Mouse (Mus musculus) MEL (cell line): ENCODE results near the gene Cdkl3. TPM values are rescaled to one million over a fixed set of nuclear protein-coding genes. Genes with fewer than 3 reads are reported as not detected.

ENCODE experiments used
- DNase-seq: peaks from one replicate; pipeline ENCODE4 v3.0.0; 2011; ENCODE audit warnings: low read depth, low spot score
- H3K27ac ChIP-seq: 2 replicates; pipeline ENCODE4 v1.5.1; 2012; ENCODE audit warnings: low read depth, mild to moderate bottlenecking, control low read depth, low read length, moderate library complexity; ENCODE audit not compliant: control insufficient read depth
- H3K27me3 ChIP-seq, 2 experiments: fragments of 150-350 bp in 1 of 2; sonication (generic) in 1 of 2; 2 replicates each; pipeline ENCODE4 v1.6.1; 2012; ENCODE audit warnings: low read length in 2 of 2, mild to moderate bottlenecking in 2 of 2, improper control_type of control experiment in 1 of 2, moderate library complexity in 1 of 2; ENCODE audit not compliant: insufficient read depth in 2 of 2, control insufficient read depth in 1 of 2
- H3K36me3 ChIP-seq, 2 experiments: 2 replicates each; pipeline ENCODE4 v1.6.1; 2012 to 2014; ENCODE audit warnings: low read length in 2 of 2, improper control_type of control experiment in 1 of 2, inconsistent platforms in 1 of 2, mild to moderate bottlenecking in 1 of 2; ENCODE audit not compliant: insufficient read depth in 2 of 2, control insufficient read depth in 1 of 2
- H3K4me1 ChIP-seq, 2 experiments: fragments of 150-350 bp in 1 of 2; sonication (generic) in 1 of 2; 2 replicates each; pipeline ENCODE4 v1.6.1; 2012; ENCODE audit warnings: low read length in 2 of 2, improper control_type of control experiment in 1 of 2, mild to moderate bottlenecking in 1 of 2; ENCODE audit not compliant: insufficient read depth in 2 of 2, control insufficient read depth in 1 of 2
- H3K4me3 ChIP-seq, 2 experiments: fragments of 150-350 bp in 1 of 2; sonication (generic) in 1 of 2; 2 replicates each; pipeline ENCODE4 v1.5.1; 2012; ENCODE audit warnings: low read depth in 2 of 2, low read length in 2 of 2, mild to moderate bottlenecking in 2 of 2, moderate library complexity in 2 of 2, control low read depth in 1 of 2, improper control_type of control experiment in 1 of 2; ENCODE audit not compliant: control insufficient read depth in 1 of 2, insufficient read depth in 1 of 2
- H3K79me2 ChIP-seq: 2 replicates; pipeline ENCODE4 v1.6.1; 2012; ENCODE audit warnings: mild to moderate bottlenecking, low read length, moderate library complexity; ENCODE audit not compliant: control insufficient read depth, poor library complexity, insufficient read depth
- H3K9ac ChIP-seq: 2 replicates; pipeline ENCODE4 v1.6.1; 2012; ENCODE audit warnings: low read depth, mild to moderate bottlenecking, control low read depth, low read length, moderate library complexity; ENCODE audit not compliant: control insufficient read depth, poor library complexity, severe bottlenecking
- H3K9me3 ChIP-seq: fragments of 150-350 bp; sonication (generic); replicated peaks from 2 replicates; pipeline ENCODE4 v1.6.1; 2012; ENCODE audit warnings: mild to moderate bottlenecking, low read length, improper control_type of control experiment, moderate library complexity; ENCODE audit not compliant: insufficient read depth
- CHD1 ChIP-seq: IDR thresholded peaks from 2 replicates; pipeline ENCODE4 v1.6.1; 2012; ENCODE audit warnings: low read depth, mild to moderate bottlenecking, inconsistent platforms, low read length, improper control_type of control experiment
- EP300 ChIP-seq, 2 experiments: IDR thresholded peaks; 2 replicates each; pipeline ENCODE4 v1.6.1; 2011; ENCODE audit warnings: improper control_type of control experiment in 2 of 2, low read length in 2 of 2, low read depth in 1 of 2, mild to moderate bottlenecking in 1 of 2
- GABPA ChIP-seq: IDR thresholded peaks from 2 replicates; pipeline ENCODE4 v1.6.1; 2012; ENCODE audit warnings: low read depth, mild to moderate bottlenecking, inconsistent platforms, low read length, improper control_type of control experiment, moderate library complexity
- MAX ChIP-seq: IDR thresholded peaks from 2 replicates; pipeline ENCODE4 v1.6.1; 2011; ENCODE audit warnings: low read length, improper control_type of control experiment
- MAZ ChIP-seq: IDR thresholded peaks from 2 replicates; pipeline ENCODE4 v1.6.1; 2012; ENCODE audit warnings: low read depth, mild to moderate bottlenecking, inconsistent platforms, low read length, improper control_type of control experiment
- MYB ChIP-seq: IDR thresholded peaks from 2 replicates; pipeline ENCODE4 v1.6.1; 2011; ENCODE audit warnings: mild to moderate bottlenecking, low read depth, low read length, improper control_type of control experiment
- MYC ChIP-seq: IDR thresholded peaks from 2 replicates; pipeline ENCODE4 v1.6.1; 2011; ENCODE audit warnings: low read depth, mild to moderate bottlenecking, low read length, improper control_type of control experiment, moderate library complexity
- NELFE ChIP-seq: IDR thresholded peaks from 2 replicates; pipeline ENCODE4 v1.6.1; 2011; ENCODE audit warnings: low read depth, low read length, improper control_type of control experiment
- POLR2A ChIP-seq, 2 experiments: IDR thresholded peaks; 2 replicates each; pipeline ENCODE4 v1.6.1; 2011 to 2012; ENCODE audit warnings: low read length in 2 of 2, mild to moderate bottlenecking in 2 of 2, control low read depth in 1 of 2, improper control_type of control experiment in 1 of 2, low read depth in 1 of 2, moderate library complexity in 1 of 2; ENCODE audit not compliant: control insufficient read depth in 1 of 2, insufficient read depth in 1 of 2, poor library complexity in 1 of 2
- POLR2AphosphoS2 ChIP-seq: IDR thresholded peaks from 2 replicates; pipeline ENCODE4 v1.6.1; 2011; ENCODE audit warnings: low read length, improper control_type of control experiment
- SMC3 ChIP-seq: IDR thresholded peaks from 2 replicates; pipeline ENCODE4 v1.6.1; 2011; ENCODE audit warnings: low read depth, low read length, improper control_type of control experiment
- TCF12 ChIP-seq: IDR thresholded peaks from 2 replicates; pipeline ENCODE4 v1.6.1; 2014; ENCODE audit warnings: low read depth, mild to moderate bottlenecking, inconsistent platforms, low read length, improper control_type of control experiment, moderate library complexity
- UBTF ChIP-seq: IDR thresholded peaks from 2 replicates; pipeline ENCODE4 v1.6.1; 2012; ENCODE audit warnings: low read depth, mild to moderate bottlenecking, inconsistent platforms, low read length, improper control_type of control experiment, moderate library complexity, borderline replicate concordance; ENCODE audit not compliant: insufficient read depth
- polyA plus RNA-seq, 2 experiments: library from polyadenylated mRNA; stranded (reverse) in 1 of 2; unstranded in 1 of 2; fragments of >175 nt in 1 of 2; fragments of >200 nt in 1 of 2; gene quantifications; 2 replicates each; pipeline versions ENCODE4 v1.2.1 to v1.2.4; 2012; ENCODE audit warnings: low replicate concordance in 2 of 2, low read depth in 1 of 2; ENCODE audit not compliant: insufficient read length in 2 of 2, insufficient read depth in 1 of 2, missing spikeins in 1 of 2
- total RNA-seq: library from RNA; depleted of rRNA; stranded (reverse); fragments of 300-350 nt; gene quantifications from 2 replicates; pipeline ENCODE4 v1.2.3, GENCODE M21; 2012

Gene Cdkl3
- total and polyA plus RNA-seq, 3 experiments: 3.7 to 4.9 TPM; not detected in 1

DNA sequence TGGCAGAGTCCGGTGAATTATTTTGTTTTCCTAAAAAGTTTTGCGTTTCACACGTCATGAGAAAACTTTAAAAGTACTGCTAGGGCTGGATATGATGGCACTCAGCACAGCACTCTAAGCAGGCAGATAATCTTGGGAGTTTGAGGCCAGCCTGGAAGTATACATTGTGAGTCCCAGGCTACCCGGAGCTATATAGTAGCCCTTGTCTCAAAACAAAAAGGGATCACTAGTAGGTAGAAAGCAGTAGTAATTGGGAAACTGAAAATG lies 583 bp upstream of the Cdkl3 start:
- H3K27me3 ChIP-seq: no peaks in the 10 kb centered on the region
- DNase-seq: peak; percentile 88

GRCm38 (mm10) chr11:52005586-52005985 lies 1.6 kb downstream of the Cdkl3 start:
- no peak overlapping the region for H3K4me3 ChIP-seq
- peaks cover 2 to 10% of the 10 kb centered on the region in 2 experiments; a peak in 3 of 4 replicates for H3K4me1 ChIP-seq
- peaks cover 10% of the 10 kb centered on the region for H3K79me2 ChIP-seq
- TF ChIP-seq POLR2A (IDR thresholded peaks at IDR 0.05; ENCODE audit: control insufficient read depth in 1 of 2, insufficient read depth in 1 of 2, low read depth in 1 of 2, low read length in 2 of 2, poor library complexity in 1 of 2): no peak
- TF ChIP-seq UBTF: no peak
- no peaks in the 10 kb centered on the region for H3K27me3 ChIP-seq
- no peaks in the 10 kb centered on the region for H3K9me3 ChIP-seq
- no peak overlapping the region for H3K27ac ChIP-seq
- DNase-seq: peak; percentile 24
- H3K36me3 ChIP-seq: peaks cover 0 to 17% of the 10 kb centered on the region in 2 experiments; a peak in 2 of 4 replicates
- H3K9ac ChIP-seq: no peak overlapping the region

More for the DNA sequence above, 583 bp upstream of the Cdkl3 start:
- Histone ChIP-seq H3K27ac (peak overlapping the region; percentile 98), H3K36me3 (peaks cover 0 to 25% of the 10 kb centered on the region in 2 experiments; a peak in 2 of 4 replicates), H3K4me3 (peak overlapping the region; percentile 78 to 80), H3K9ac (peak overlapping the region; percentile 92), H3K79me2 (peaks cover 22% of the 10 kb centered on the region), H3K9me3 (no peaks in the 10 kb centered on the region), H3K4me1 (peaks cover 2 to 10% of the 10 kb centered on the region in 2 experiments; a peak in 3 of 4 replicates)
- TF ChIP-seq CHD1: 0 out of 2 replicates have a peak, but pooled peaks have one; percentile 77
- TF ChIP-seq POLR2AphosphoS2: no peak
- no peak for TF ChIP-seq TCF12
- TF ChIP-seq MAZ: no peak
- TF ChIP-seq MYC: no peak
- no peak for TF ChIP-seq MYB

- H3K4me1 ChIP-seq: no peaks in the 10 kb centered on the region
- no peak for TF ChIP-seq GABPA
- TF ChIP-seq, all 39 proteins: peak for 0
Measured at GRCm38 (mm10) chr11:52011011-52011410, 7.0 kb downstream of the Cdkl3 start.

DNA sequence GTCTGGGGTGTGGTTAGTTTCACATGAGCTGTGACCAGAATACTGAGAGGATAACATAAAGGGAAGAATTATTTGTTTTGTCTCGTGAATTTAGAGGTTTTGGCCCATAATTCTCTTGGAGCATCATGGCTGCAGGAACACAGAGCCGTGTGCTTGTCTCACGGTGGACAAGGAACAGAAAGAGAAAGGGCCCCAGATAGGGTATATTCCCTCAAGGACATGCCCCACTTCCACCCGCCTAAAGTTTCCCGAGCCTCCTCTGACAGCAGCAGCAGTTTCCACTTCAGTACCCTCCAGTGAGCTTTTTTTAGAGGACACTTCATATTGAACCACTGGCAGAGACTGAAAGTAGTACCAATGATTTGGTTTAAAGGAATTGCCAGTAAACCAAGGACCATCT lies 7.5 kb downstream of the Cdkl3 start:
- Histone ChIP-seq H3K79me2 (no peaks in the 10 kb centered on the region), H3K27ac (no peak overlapping the region)

More at GRCm38 (mm10) chr11:52011011-52011410, 7.0 kb downstream of the Cdkl3 start:
- no peaks in the 10 kb centered on the region for H3K9me3 ChIP-seq
- DNase-seq: no peak
- H3K4me3 ChIP-seq: no peak overlapping the region
- H3K9ac ChIP-seq: no peak overlapping the region
- no peaks in the 10 kb centered on the region for H3K79me2 ChIP-seq
- H3K27ac ChIP-seq: no peak overlapping the region
- H3K27me3 ChIP-seq: no peaks in the 10 kb centered on the region
- H3K36me3 ChIP-seq: no peaks in the 10 kb centered on the region

More for the DNA sequence above, 7.5 kb downstream of the Cdkl3 start:
- no peaks in the 10 kb centered on the region for H3K9me3 ChIP-seq
- no peak overlapping the region for H3K9ac ChIP-seq
- no peak for DNase-seq
- H3K4me3 ChIP-seq: no peak overlapping the region
- peaks cover 0 to 3% of the 10 kb centered on the region in 2 experiments; a peak in 1 of 4 replicates for H3K4me1 ChIP-seq
- H3K36me3 ChIP-seq: no peaks in the 10 kb centered on the region
- no peak for TF ChIP-seq POLR2AphosphoS2
- TF ChIP-seq NELFE: no peak
- no peak for TF ChIP-seq GABPA
- TF ChIP-seq EP300 (IDR thresholded peaks at IDR 0.05; ENCODE audit: low read depth in 1 of 2, low read length in 2 of 2): no peak
- no peak for TF ChIP-seq SMC3
- no peak for TF ChIP-seq MAX
- no peaks in the 10 kb centered on the region for H3K27me3 ChIP-seq
